Mouse (Mus musculus): ENCODE data around the gene Ccdc142. TPM values are rescaled to one million over a fixed set of nuclear protein-coding genes. Genes with fewer than 3 reads are reported as not detected.

Ccdc142 gene
- polyA plus RNA-seq, 1 experiment from 2014 or later, result 1.1 TPM

- H3K27ac ChIP-seq (ENCODE audit: low read length), result no peak overlapping the region
- no peak overlapping the region for H3K4me3 ChIP-seq (ENCODE audit: low read length)
- H3K4me1 ChIP-seq (replicated peaks; ENCODE audit: control insufficient read depth, insufficient read depth, low read length), result no peaks in the 10 kb centered on the region
- WGBS, result 48% methylated on average over 6 of the region's 6 CpGs
- H3K9me3 ChIP-seq (ENCODE audit: control insufficient read depth, low read length), result peaks cover 3% of the 10 kb centered on the region; the same call in 1 of the 2 replicates
- H3K27me3 ChIP-seq (ENCODE audit: control insufficient read depth, insufficient read depth, low read depth, low read length), result no peaks in the 10 kb centered on the region
- H3K4me2 ChIP-seq (ENCODE audit: low read depth, low read length), result no peak overlapping the region
- no peaks in the 10 kb centered on the region for H3K36me3 ChIP-seq (ENCODE audit: control insufficient read depth, insufficient read depth, low read length)
- H3K9ac ChIP-seq (ENCODE audit: low read length), result no peak overlapping the region
- no peak for ATAC-seq (ENCODE audit: low read depth)
These were observed 5.4 kb upstream of the Ccdc142 start for GRCm38 (mm10) chr6:83095968-83096367.

GRCm38 (mm10) chr6:83098411-83098810 is 3.0 kb upstream of the Ccdc142 start:
- no peak overlapping the region for H3K9ac ChIP-seq (ENCODE audit: low read length)
- no peaks in the 10 kb centered on the region for H3K36me3 ChIP-seq (ENCODE audit: control insufficient read depth, insufficient read depth, low read length)
- peaks cover 3% of the 10 kb centered on the region; the same call in 1 of the 2 replicates for H3K9me3 ChIP-seq (ENCODE audit: control insufficient read depth, low read length)
- H3K27ac ChIP-seq (ENCODE audit: low read length), result no peak overlapping the region
- H3K4me2 ChIP-seq (ENCODE audit: low read depth, low read length), result no peak overlapping the region
- WGBS, result 72% methylated on average over 2 of the region's 2 CpGs
- H3K27me3 ChIP-seq (ENCODE audit: control insufficient read depth, insufficient read depth, low read depth, low read length), result no peaks in the 10 kb centered on the region
- peaks cover 13% of the 10 kb centered on the region for H3K4me1 ChIP-seq (replicated peaks; ENCODE audit: control insufficient read depth, insufficient read depth, low read length)
- no peak overlapping the region for H3K4me3 ChIP-seq (ENCODE audit: low read length)
- ATAC-seq (ENCODE audit: low read depth), result no peak

GRCm38 (mm10) chr6:83101688-83102556 is 521 bp downstream of the Ccdc142 start:
- WGBS, result under 1% methylated on average over 73 of the region's 74 CpGs

GRCm38 (mm10) chr6:83103130-83103650 is 1.8 kb downstream of the Ccdc142 start:
- H3K4me2 ChIP-seq (ENCODE audit: low read depth, low read length), result no peak overlapping the region
- H3K4me1 ChIP-seq (replicated peaks; ENCODE audit: control insufficient read depth, insufficient read depth, low read length), result peaks cover 20% of the 10 kb centered on the region
- 52% methylated on average over 11 of the region's 11 CpGs for WGBS
- ATAC-seq (ENCODE audit: low read depth), result no peak
- no peak overlapping the region for H3K4me3 ChIP-seq (ENCODE audit: low read length)
- H3K27me3 ChIP-seq (ENCODE audit: control insufficient read depth, insufficient read depth, low read depth, low read length), result no peaks in the 10 kb centered on the region
- H3K9me3 ChIP-seq (ENCODE audit: control insufficient read depth, low read length), result no peaks in the 10 kb centered on the region
- no peak overlapping the region for H3K27ac ChIP-seq (ENCODE audit: low read length)
- no peaks in the 10 kb centered on the region; the same call in 1 of the 2 replicates for H3K36me3 ChIP-seq (ENCODE audit: control insufficient read depth, insufficient read depth, low read length)
- H3K9ac ChIP-seq (ENCODE audit: low read length), result peak overlapping the region; percentile 87; the same call in 1 of the 2 replicates

More at GRCm38 (mm10) chr6:83101688-83102556, 521 bp downstream of the Ccdc142 start:
- Histone ChIP-seq H3K9ac (ENCODE audit: low read length) (peak overlapping the region; percentile 87), H3K4me2 (ENCODE audit: low read depth, low read length) (peak overlapping the region; percentile 100), H3K27ac (ENCODE audit: low read length) (peak overlapping the region; percentile 86), H3K27me3 (ENCODE audit: control insufficient read depth, insufficient read depth, low read depth, low read length) (no peaks in the 10 kb centered on the region), H3K4me3 (ENCODE audit: low read length) (peak overlapping the region; percentile 85), H3K36me3 (ENCODE audit: control insufficient read depth, insufficient read depth, low read length) (no peaks in the 10 kb centered on the region; the same call in 1 of the 2 replicates), H3K4me1 (replicated peaks; ENCODE audit: control insufficient read depth, insufficient read depth, low read length) (peaks cover 14% of the 10 kb centered on the region), H3K9me3 (ENCODE audit: control insufficient read depth, low read length) (no peaks in the 10 kb centered on the region)
- ATAC-seq (ENCODE audit: low read depth), result peak; percentile 85

- no peak overlapping the region for H3K27ac ChIP-seq (ENCODE audit: low read length)
- WGBS, result 81% methylated on average over 4 of the region's 4 CpGs
- no peak for ATAC-seq (ENCODE audit: low read depth)
These were observed 2.8 kb downstream of the Ccdc142 start for GRCm38 (mm10) chr6:83104158-83104557.

GRCm38 (mm10) chr6:83107566-83108400 is 6.4 kb downstream of the Ccdc142 start:
- peaks cover 21% of the 10 kb centered on the region for H3K4me1 ChIP-seq (replicated peaks; ENCODE audit: control insufficient read depth, insufficient read depth, low read length)
- ATAC-seq (ENCODE audit: low read depth), result peak; percentile 25
- 40% methylated on average over 13 of the region's 13 CpGs for WGBS
- H3K9ac ChIP-seq (ENCODE audit: low read length), result peak overlapping the region; percentile 88
- peak overlapping the region; percentile 78 for H3K4me3 ChIP-seq (ENCODE audit: low read length)
- no peaks in the 10 kb centered on the region for H3K9me3 ChIP-seq (ENCODE audit: control insufficient read depth, low read length)
- H3K36me3 ChIP-seq (ENCODE audit: control insufficient read depth, insufficient read depth, low read length), result no peaks in the 10 kb centered on the region; the same call in 1 of the 2 replicates
- H3K27me3 ChIP-seq (ENCODE audit: control insufficient read depth, insufficient read depth, low read depth, low read length), result no peaks in the 10 kb centered on the region
- no peak overlapping the region for H3K27ac ChIP-seq (ENCODE audit: low read length)
- H3K4me2 ChIP-seq (ENCODE audit: low read depth, low read length), result peak overlapping the region; percentile 64

More at GRCm38 (mm10) chr6:83104158-83104557, 2.8 kb downstream of the Ccdc142 start:
- Histone ChIP-seq H3K4me1 (replicated peaks; ENCODE audit: control insufficient read depth, insufficient read depth, low read length) (peaks cover 23% of the 10 kb centered on the region), H3K9me3 (ENCODE audit: control insufficient read depth, low read length) (no peaks in the 10 kb centered on the region), H3K4me2 (ENCODE audit: low read depth, low read length) (no peak overlapping the region), H3K9ac (ENCODE audit: low read length) (no peak overlapping the region), H3K27me3 (ENCODE audit: control insufficient read depth, insufficient read depth, low read depth, low read length) (no peaks in the 10 kb centered on the region), H3K4me3 (ENCODE audit: low read length) (no peak overlapping the region), H3K36me3 (ENCODE audit: control insufficient read depth, insufficient read depth, low read length) (no peaks in the 10 kb centered on the region; the same call in 1 of the 2 replicates)

GRCm38 (mm10) chr6:83108762-83109668 is 7.6 kb downstream of the Ccdc142 start, which contains the start of gene Mrpl53:
Gene Mrpl53, plus strand, starts transcription at chr6:83109040.
- Histone ChIP-seq H3K27ac (ENCODE audit: low read length) (peak within 1 kb of the TSS; percentile 86), H3K4me3 (ENCODE audit: low read length) (peak within 1 kb of the TSS; percentile 78), H3K9me3 (ENCODE audit: control insufficient read depth, low read length) (no peaks in the 10 kb centered on the region), H3K4me1 (replicated peaks; ENCODE audit: control insufficient read depth, insufficient read depth, low read length) (peaks cover 15% of the 10 kb centered on the region), H3K36me3 (ENCODE audit: control insufficient read depth, insufficient read depth, low read length) (no peaks in the 10 kb centered on the region; the same call in 1 of the 2 replicates), H3K4me2 (ENCODE audit: low read depth, low read length) (peak within 1 kb of the TSS; percentile 64), H3K9ac (ENCODE audit: low read length) (peak within 1 kb of the TSS; percentile 88), H3K27me3 (ENCODE audit: control insufficient read depth, insufficient read depth, low read depth, low read length) (no peaks in the 10 kb centered on the region)
- peak; percentile 89 for ATAC-seq (ENCODE audit: low read depth)
- WGBS, result under 1% methylated on average over 76 of the region's 76 CpGs

DNA sequence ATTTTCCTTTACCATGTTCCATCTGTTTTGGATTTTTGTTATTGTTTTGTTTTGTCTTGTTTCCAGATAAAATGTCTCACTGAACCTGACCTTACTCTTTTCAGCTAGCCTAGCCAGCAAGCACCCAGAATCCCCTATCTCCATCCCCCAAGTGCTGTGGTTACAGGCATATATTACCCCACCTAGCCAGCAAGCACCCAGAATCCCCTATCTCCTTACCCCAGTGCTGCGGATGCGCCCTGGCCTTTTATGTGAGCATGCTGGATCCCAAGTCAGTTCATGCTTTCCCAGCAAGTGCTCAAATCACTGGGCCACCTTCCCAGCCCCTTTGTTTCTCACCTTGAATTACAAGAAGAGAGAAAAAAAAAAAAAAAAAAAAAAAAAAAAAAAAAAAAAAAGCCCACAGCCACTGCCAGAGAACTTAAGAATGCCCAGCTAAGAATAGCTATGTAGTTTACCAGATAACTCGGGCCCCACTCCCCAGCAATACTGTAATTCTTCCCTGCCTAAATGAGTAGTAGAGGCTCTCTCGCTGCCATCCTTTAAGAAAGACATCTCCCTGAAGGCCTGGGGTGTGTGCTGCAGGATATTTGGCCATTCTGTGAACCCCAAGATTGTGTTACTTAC is 10.2 kb downstream of the Ccdc142 start:
- peaks cover 26% of the 10 kb centered on the region for H3K4me1 ChIP-seq (replicated peaks; ENCODE audit: control insufficient read depth, insufficient read depth, low read length)
- no peak overlapping the region for H3K4me2 ChIP-seq (ENCODE audit: low read depth, low read length)
- 81% methylated on average over 4 of the region's 4 CpGs for WGBS

More for the DNA sequence above, 10.2 kb downstream of the Ccdc142 start:
- ATAC-seq (ENCODE audit: low read depth), result no peak
- Histone ChIP-seq H3K9ac (ENCODE audit: low read length) (no peak overlapping the region), H3K27me3 (ENCODE audit: control insufficient read depth, insufficient read depth, low read depth, low read length) (no peaks in the 10 kb centered on the region), H3K9me3 (ENCODE audit: control insufficient read depth, low read length) (no peaks in the 10 kb centered on the region), H3K27ac (ENCODE audit: low read length) (no peak overlapping the region), H3K4me3 (ENCODE audit: low read length) (no peak overlapping the region), H3K36me3 (ENCODE audit: control insufficient read depth, insufficient read depth, low read length) (no peaks in the 10 kb centered on the region; the same call in 1 of the 2 replicates)

All from lung, embryonic 16.5 days (tissue).